Mouse (Mus musculus) lung, embryonic 16.5 days (tissue): ENCODE results near the gene D8Ertd738e. TPM values are rescaled to one million over a fixed set of nuclear protein-coding genes. Genes with fewer than 3 reads are reported as not detected.

Source experiments
- ATAC-seq: fragments of 200-750 bp; cut with Nextera tagmentation; 2 replicates; pipeline ENCODE4 v1.8.0; 2017; ENCODE audit warnings: low read depth, mild to moderate bottlenecking, moderate library complexity
- H3K27ac ChIP-seq: fragments of 300-500 bp; sonication (generic); 2 replicates; pipeline ENCODE4 v1.5.1; 2014; ENCODE audit warnings: mild to moderate bottlenecking, control low read depth, low read length
- H3K27me3 ChIP-seq: fragments of 300-500 bp; sonication (generic); 2 replicates; pipeline ENCODE4 v1.6.1; 2014; ENCODE audit warnings: low read depth, low read length, mixed read lengths; ENCODE audit not compliant: control insufficient read depth, insufficient read depth
- H3K36me3 ChIP-seq: fragments of 300-500 bp; sonication (generic); 2 replicates; pipeline ENCODE4 v1.6.1; 2014; ENCODE audit warnings: low read length; ENCODE audit not compliant: control insufficient read depth, insufficient read depth
- H3K4me1 ChIP-seq: fragments of 300-500 bp; sonication (generic); replicated peaks from 2 replicates; pipeline ENCODE4 v1.6.1; 2014; ENCODE audit warnings: low read length, mixed read lengths; ENCODE audit not compliant: control insufficient read depth, insufficient read depth
- H3K4me2 ChIP-seq: fragments of 300-500 bp; sonication (generic); 2 replicates; pipeline ENCODE4 v1.6.1; 2014; ENCODE audit warnings: low read depth, low read length, control low read depth
- H3K4me3 ChIP-seq: fragments of 300-500 bp; sonication (generic); 2 replicates; pipeline ENCODE4 v1.5.1; 2014; ENCODE audit warnings: mild to moderate bottlenecking, low read length, control low read depth
- H3K9ac ChIP-seq: fragments of 300-500 bp; sonication (generic); 2 replicates; pipeline ENCODE4 v1.6.1; 2014; ENCODE audit warnings: low read length, control low read depth
- H3K9me3 ChIP-seq: fragments of 300-500 bp; sonication (generic); 2 replicates; pipeline ENCODE4 v1.6.1; 2016; ENCODE audit warnings: low read length; ENCODE audit not compliant: control insufficient read depth
- WGBS: fragments of 180-500 bp; shearing (Covaris S2); extraction: QIAGEN DNeasy Blood & Tissue Kit; methylation state at CpG from one replicate; pipeline ENCODE4 v1.1.7; 2014; 5-methylcytosine and 5-hydroxymethylcytosine counted together
- polyA plus RNA-seq: library from polyadenylated mRNA; unstranded; fragments of >200 nt; fragmentation: Nextera tagmentation; extraction: Ambion mirVana; gene quantifications from 2 replicates; pipeline ENCODE4 v1.2.1, GENCODE M21; 2015

The D8Ertd738e gene
- polyA plus RNA-seq, 1 experiment from 2014 or later, result 333 TPM

DNA sequence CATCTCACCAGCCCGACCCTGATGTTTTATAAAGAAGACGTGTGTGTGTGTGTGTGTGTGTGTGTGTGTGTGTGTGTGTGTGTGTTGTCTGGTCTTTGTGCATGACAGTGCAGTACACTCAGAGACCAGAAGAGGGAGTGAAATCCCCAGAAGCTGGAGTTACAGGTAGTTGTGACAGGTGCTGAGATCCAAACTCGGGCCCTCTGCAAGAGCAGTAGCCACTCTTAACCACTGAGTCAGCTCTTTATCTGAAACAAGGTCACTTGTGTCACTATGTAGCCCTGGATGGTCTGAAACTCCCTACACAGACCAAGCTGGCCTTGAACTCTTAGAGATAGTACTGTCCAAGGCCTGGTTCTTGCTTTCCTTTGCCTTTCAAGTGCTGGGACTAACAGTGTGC, 42.9 kb downstream of the D8Ertd738e start:
- Histone ChIP-seq H3K4me2 (no peak overlapping the region), H3K4me1 (peaks cover 33% of the 10 kb centered on the region), H3K36me3 (peaks cover 11% of the 10 kb centered on the region), H3K27ac (no peak overlapping the region), H3K9ac (no peak overlapping the region), H3K9me3 (no peaks in the 10 kb centered on the region), H3K27me3 (no peaks in the 10 kb centered on the region), H3K4me3 (no peak overlapping the region)
- no peak for ATAC-seq
- 82% methylated on average over 3 of the region's 3 CpGs for WGBS

- Histone ChIP-seq H3K4me2 (no peak overlapping the region), H3K27me3 (no peaks in the 10 kb centered on the region), H3K4me3 (no peak overlapping the region), H3K9ac (no peak overlapping the region), H3K4me1 (peaks cover 37% of the 10 kb centered on the region), H3K36me3 (peaks cover 6% of the 10 kb centered on the region), H3K27ac (no peak overlapping the region), H3K9me3 (no peaks in the 10 kb centered on the region)
- WGBS, result 85% methylated on average over 5 of the region's 5 CpGs
- no peak for ATAC-seq
Observed at GRCm38 (mm10) chr8:84205073-84205472, 44.4 kb downstream of the D8Ertd738e start.

DNA sequence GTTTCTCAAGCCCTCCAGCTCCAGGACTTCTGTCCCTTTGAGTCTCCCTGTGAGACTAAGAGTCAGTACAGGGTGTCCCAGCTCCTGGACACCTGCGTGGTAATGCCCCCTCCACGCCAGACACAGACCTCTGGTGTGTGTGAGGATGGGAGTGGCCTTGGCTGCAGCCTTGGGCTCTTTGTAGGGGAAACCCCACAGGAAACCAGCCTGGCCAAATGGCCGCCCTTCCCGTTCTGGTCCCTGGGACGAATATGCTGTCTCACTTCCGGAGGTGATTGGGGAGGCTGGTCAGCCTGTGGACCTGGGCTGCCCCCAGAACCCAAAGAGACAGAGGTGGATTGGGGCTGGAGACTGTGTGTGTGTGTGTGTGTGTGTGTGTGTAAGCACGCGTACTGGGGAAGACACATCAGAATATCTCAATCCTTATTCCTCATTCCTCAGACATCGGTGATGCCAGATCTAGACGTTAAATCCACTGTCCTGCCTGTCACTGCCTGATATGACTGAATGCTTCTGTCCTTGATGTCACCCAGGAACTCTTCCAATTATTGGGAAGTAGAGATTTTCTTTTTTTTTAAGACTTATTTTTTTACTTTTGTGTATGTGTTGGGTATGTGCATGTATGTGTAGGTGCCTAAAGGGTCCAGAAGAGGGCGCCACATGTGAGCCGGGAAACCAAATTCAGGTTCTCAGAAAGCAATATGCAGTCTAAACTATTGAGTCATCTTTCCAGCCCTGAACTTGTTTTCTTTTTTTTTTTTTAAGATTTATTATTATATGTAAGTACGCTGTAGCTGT, 45.3 kb downstream of the D8Ertd738e start:
- peak overlapping the region; percentile 85 for H3K4me3 ChIP-seq

GRCm38 (mm10) chr8:84202938-84203917, 46.3 kb downstream of the D8Ertd738e start:
- H3K27ac ChIP-seq, result peak overlapping the region; percentile 99
- no peaks in the 10 kb centered on the region for H3K9me3 ChIP-seq
- peak overlapping the region; percentile 85 for H3K4me3 ChIP-seq
- H3K4me1 ChIP-seq, result peaks cover 53% of the 10 kb centered on the region
- H3K9ac ChIP-seq, result peak overlapping the region; percentile 95
- peak; percentile 66 for ATAC-seq
- peak overlapping the region; percentile 97 for H3K4me2 ChIP-seq
- no peaks in the 10 kb centered on the region for H3K27me3 ChIP-seq
- WGBS, result 7% methylated on average over 34 of the region's 34 CpGs
- peaks cover 4% of the 10 kb centered on the region for H3K36me3 ChIP-seq

More for the DNA sequence above, 45.3 kb downstream of the D8Ertd738e start:
- ATAC-seq, result peak; percentile 21
- peaks cover 45% of the 10 kb centered on the region for H3K4me1 ChIP-seq
- 38% methylated on average over 13 of the region's 13 CpGs for whole genome bisulfite sequencing
- H3K27me3 ChIP-seq, result no peaks in the 10 kb centered on the region
- H3K27ac ChIP-seq, result peak overlapping the region; percentile 99
- H3K9ac ChIP-seq, result peak overlapping the region; percentile 95
- H3K4me2 ChIP-seq, result peak overlapping the region; percentile 97
- H3K36me3 ChIP-seq, result peaks cover 6% of the 10 kb centered on the region
- no peaks in the 10 kb centered on the region for H3K9me3 ChIP-seq

DNA sequence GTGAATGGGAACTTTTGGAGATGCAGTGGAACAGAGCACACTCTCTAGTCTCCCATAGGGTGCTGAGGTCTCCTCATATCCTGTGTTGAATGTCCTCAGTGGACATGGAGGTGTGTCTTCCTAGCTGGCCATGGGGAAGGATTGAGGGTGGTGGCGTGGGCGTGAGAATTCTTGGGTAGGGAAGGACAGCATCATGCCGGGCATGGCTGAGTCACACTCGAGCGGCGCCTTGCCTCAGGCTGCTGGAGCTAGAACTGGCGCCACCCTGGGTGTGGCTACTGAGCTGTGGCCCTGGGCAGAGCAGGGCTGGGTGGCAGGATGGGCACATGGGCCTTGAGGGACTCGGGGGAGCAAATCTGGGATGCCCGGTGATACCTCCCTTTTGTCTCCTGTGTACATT, 47.1 kb downstream of the D8Ertd738e start:
- Histone ChIP-seq H3K27me3 (no peaks in the 10 kb centered on the region), H3K4me2 (peak overlapping the region; percentile 97), H3K4me1 (peaks cover 54% of the 10 kb centered on the region), H3K36me3 (peaks cover 4% of the 10 kb centered on the region), H3K4me3 (peak overlapping the region; percentile 85), H3K27ac (peak overlapping the region; percentile 99), H3K9ac (peak overlapping the region; percentile 95), H3K9me3 (no peaks in the 10 kb centered on the region)
- ATAC-seq, result no peak
- WGBS, result 66% methylated on average over 9 of the region's 9 CpGs

- Histone ChIP-seq H3K36me3 (peaks cover under 1% of the 10 kb centered on the region), H3K27ac (peak overlapping the region; percentile 99), H3K4me3 (peak overlapping the region; percentile 85), H3K9me3 (no peaks in the 10 kb centered on the region), H3K9ac (peak overlapping the region; percentile 95), H3K4me1 (peaks cover 53% of the 10 kb centered on the region), H3K4me2 (peak overlapping the region; percentile 97), H3K27me3 (no peaks in the 10 kb centered on the region)
- ATAC-seq, result no peak
- WGBS, result 42% methylated on average over 15 of the region's 15 CpGs
Observed at GRCm38 (mm10) chr8:84201545-84202245, 47.8 kb downstream of the D8Ertd738e start.

- no peaks in the 10 kb centered on the region for H3K9me3 ChIP-seq
- H3K27ac ChIP-seq, result peak overlapping the region; percentile 99
- peaks cover 53% of the 10 kb centered on the region for H3K4me1 ChIP-seq
- peak overlapping the region; percentile 95 for H3K9ac ChIP-seq
- no peaks in the 10 kb centered on the region for H3K36me3 ChIP-seq
- no peaks in the 10 kb centered on the region for H3K27me3 ChIP-seq
- ATAC-seq, result peak; percentile 44
- H3K4me3 ChIP-seq, result peak overlapping the region; percentile 85
- WGBS, result 4% methylated on average over 32 of the region's 70 CpGs
- peak overlapping the region; percentile 97 for H3K4me2 ChIP-seq
Observed at GRCm38 (mm10) chr8:84200652-84201544, 48.6 kb downstream of the D8Ertd738e start.

DNA sequence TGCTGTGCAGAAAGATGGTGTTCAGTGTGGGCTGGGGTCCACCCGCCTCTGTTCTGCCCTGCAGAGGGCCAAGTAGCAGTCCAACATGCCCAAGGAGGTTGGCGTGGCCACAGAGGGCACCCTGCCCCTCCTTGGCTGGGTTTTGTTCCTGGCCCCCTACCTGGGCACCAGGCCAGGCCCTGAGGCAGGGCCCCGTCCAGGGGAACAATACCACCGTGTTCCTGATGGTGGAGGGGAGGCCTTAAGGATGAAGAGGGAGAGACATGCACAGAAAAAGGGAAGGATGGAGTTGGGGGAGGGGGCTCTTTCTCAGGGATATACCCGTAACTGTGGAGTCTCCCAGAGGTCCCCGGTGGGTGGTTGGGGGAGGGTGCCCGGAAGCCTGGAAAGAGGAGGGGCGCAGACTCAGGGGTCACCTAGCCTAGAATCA, 49.4 kb downstream of the D8Ertd738e start:
- Histone ChIP-seq H3K27me3 (no peaks in the 10 kb centered on the region), H3K4me1 (peaks cover 53% of the 10 kb centered on the region), H3K9me3 (no peaks in the 10 kb centered on the region), H3K4me3 (peak overlapping the region; percentile 85), H3K36me3 (no peaks in the 10 kb centered on the region), H3K27ac (peak overlapping the region; percentile 99), H3K4me2 (peak overlapping the region; percentile 97), H3K9ac (peak overlapping the region; percentile 95)
- 23% methylated on average over 8 of the region's 8 CpGs for WGBS
- no peak for ATAC-seq
